Mouse (Mus musculus): ENCODE data around the gene Bap1. TPM values are rescaled to one million over a fixed set of nuclear protein-coding genes. Genes with fewer than 3 reads are reported as not detected.

Bap1 gene
- polyA plus RNA-seq, 1 experiment from 2014 or later, result 77.2 TPM

- H3K27me3 ChIP-seq (replicated peaks; ENCODE audit: control insufficient read depth, insufficient read depth, low read length), result no peaks in the 10 kb centered on the region
- WGBS, result 83% methylated on average over 6 of the region's 6 CpGs
- DNase-seq (ENCODE audit: low spot score) (no peak), ATAC-seq (replicated peaks; ENCODE audit: low FRiP score) (no peak)
- peaks cover 13% of the 10 kb centered on the region for H3K4me1 ChIP-seq (replicated peaks; ENCODE audit: control insufficient read depth, insufficient read depth, low read length)
- no peak overlapping the region for H3K4me3 ChIP-seq (ENCODE audit: low read depth, low read length)
- no peaks in the 10 kb centered on the region for H3K36me3 ChIP-seq (ENCODE audit: control insufficient read depth, insufficient read depth, low read length)
- H3K9me3 ChIP-seq (ENCODE audit: control insufficient read depth, low read length), result no peaks in the 10 kb centered on the region
- H3K27ac ChIP-seq (ENCODE audit: low read depth, low read length), result no peak overlapping the region
- no peak overlapping the region for H3K9ac ChIP-seq (ENCODE audit: low read depth, low read length)
- no peak overlapping the region for H3K4me2 ChIP-seq
Measured at GRCm38 (mm10) chr14:31211854-31212253, 39.4 kb upstream of the Bap1 start.

DNA sequence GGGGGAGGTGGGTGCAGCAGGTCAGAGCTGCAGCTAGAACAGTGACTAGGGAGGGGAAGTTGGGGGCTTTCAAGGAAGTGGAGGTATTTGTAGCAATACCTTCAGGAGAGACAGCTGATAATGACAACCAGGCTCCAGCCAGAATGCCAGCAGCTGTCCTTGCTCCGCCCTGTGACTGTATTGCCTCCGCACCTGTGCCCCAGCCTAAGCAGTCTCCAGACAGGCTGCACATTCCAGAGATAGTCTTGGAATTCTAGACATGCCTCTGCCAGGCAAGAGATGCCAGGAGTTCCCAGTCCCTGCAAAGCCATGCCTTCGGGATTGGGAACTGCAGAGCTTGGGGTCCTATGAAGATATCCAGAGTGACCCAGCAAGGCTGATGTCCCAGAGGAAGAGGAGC lies 38.8 kb upstream of the Bap1 start:
- no peak overlapping the region for H3K9ac ChIP-seq (ENCODE audit: low read depth, low read length)
- WGBS, result 71% methylated on average over 3 of the region's 3 CpGs
- no peak for DNase-seq (ENCODE audit: low spot score)
- no peaks in the 10 kb centered on the region for H3K9me3 ChIP-seq (ENCODE audit: control insufficient read depth, low read length)
- H3K27me3 ChIP-seq (replicated peaks; ENCODE audit: control insufficient read depth, insufficient read depth, low read length), result no peaks in the 10 kb centered on the region
- no peak overlapping the region for H3K27ac ChIP-seq (ENCODE audit: low read depth, low read length)
- no peak for ATAC-seq (replicated peaks; ENCODE audit: low FRiP score)
- peaks cover 7% of the 10 kb centered on the region for H3K4me1 ChIP-seq (replicated peaks; ENCODE audit: control insufficient read depth, insufficient read depth, low read length)
- no peak overlapping the region for H3K4me3 ChIP-seq (ENCODE audit: low read depth, low read length)
- no peaks in the 10 kb centered on the region for H3K36me3 ChIP-seq (ENCODE audit: control insufficient read depth, insufficient read depth, low read length)
- H3K4me2 ChIP-seq, result no peak overlapping the region

DNA sequence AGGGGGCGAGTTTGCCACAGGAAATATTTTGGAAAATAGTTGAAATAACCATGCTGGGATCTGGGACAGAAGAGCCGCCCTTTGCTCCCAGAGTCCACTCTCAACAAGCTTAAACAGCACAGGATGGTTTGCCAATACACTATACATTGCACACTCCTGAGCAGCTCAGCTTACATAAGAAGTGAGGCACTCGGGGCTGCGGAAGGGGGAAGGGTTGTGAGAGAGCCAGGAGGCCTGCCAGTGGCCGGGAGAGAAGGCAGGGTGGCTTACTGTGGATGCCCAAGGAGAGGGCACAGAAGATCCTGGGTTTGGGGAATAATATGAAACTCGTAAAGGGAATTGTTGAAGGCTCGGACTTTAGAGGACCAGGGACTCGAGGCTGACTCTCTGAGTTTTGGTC lies 37.4 kb upstream of the Bap1 start:
- H3K36me3 ChIP-seq (ENCODE audit: control insufficient read depth, insufficient read depth, low read length), result no peaks in the 10 kb centered on the region
- DNase-seq (ENCODE audit: low spot score) (no peak), ATAC-seq (replicated peaks; ENCODE audit: low FRiP score) (no peak)
- no peak overlapping the region for H3K9ac ChIP-seq (ENCODE audit: low read depth, low read length)
- H3K4me2 ChIP-seq, result no peak overlapping the region
- peaks cover 4% of the 10 kb centered on the region; the same call in 1 of the 2 replicates for H3K4me1 ChIP-seq (replicated peaks; ENCODE audit: control insufficient read depth, insufficient read depth, low read length)
- WGBS, result 68% methylated on average over 8 of the region's 8 CpGs
- no peak overlapping the region for H3K4me3 ChIP-seq (ENCODE audit: low read depth, low read length)
- H3K9me3 ChIP-seq (ENCODE audit: control insufficient read depth, low read length), result no peaks in the 10 kb centered on the region
- H3K27ac ChIP-seq (ENCODE audit: low read depth, low read length), result no peak overlapping the region
- no peaks in the 10 kb centered on the region for H3K27me3 ChIP-seq (replicated peaks; ENCODE audit: control insufficient read depth, insufficient read depth, low read length)

GRCm38 (mm10) chr14:31214684-31215083 lies 36.6 kb upstream of the Bap1 start:
- DNase-seq (ENCODE audit: low spot score), result no peak
- WGBS, result 71% methylated on average over 3 of the region's 3 CpGs
- Histone ChIP-seq H3K4me1 (replicated peaks; ENCODE audit: control insufficient read depth, insufficient read depth, low read length) (peaks cover 4% of the 10 kb centered on the region; the same call in 1 of the 2 replicates), H3K9me3 (ENCODE audit: control insufficient read depth, low read length) (no peaks in the 10 kb centered on the region), H3K36me3 (ENCODE audit: control insufficient read depth, insufficient read depth, low read length) (no peaks in the 10 kb centered on the region), H3K4me2 (no peak overlapping the region), H3K9ac (ENCODE audit: low read depth, low read length) (no peak overlapping the region), H3K27me3 (replicated peaks; ENCODE audit: control insufficient read depth, insufficient read depth, low read length) (no peaks in the 10 kb centered on the region), H3K4me3 (ENCODE audit: low read depth, low read length) (no peak overlapping the region), H3K27ac (ENCODE audit: low read depth, low read length) (no peak overlapping the region)
- no peak for ATAC-seq (replicated peaks; ENCODE audit: low FRiP score)

- H3K4me3 ChIP-seq (ENCODE audit: low read depth, low read length), result no peak overlapping the region
- ATAC-seq (replicated peaks; ENCODE audit: low FRiP score) (0 out of 2 replicates have a peak, but pooled peaks have one; percentile 47), DNase-seq (ENCODE audit: low spot score) (peak; percentile 54)
- H3K27me3 ChIP-seq (replicated peaks; ENCODE audit: control insufficient read depth, insufficient read depth, low read length), result no peaks in the 10 kb centered on the region
- H3K36me3 ChIP-seq (ENCODE audit: control insufficient read depth, insufficient read depth, low read length), result no peaks in the 10 kb centered on the region
- H3K4me1 ChIP-seq (replicated peaks; ENCODE audit: control insufficient read depth, insufficient read depth, low read length), result peaks cover 4% of the 10 kb centered on the region; the same call in 1 of the 2 replicates
- WGBS, result 27% methylated on average over 15 of the region's 15 CpGs
- no peaks in the 10 kb centered on the region for H3K9me3 ChIP-seq (ENCODE audit: control insufficient read depth, low read length)
- 0 out of 2 replicates have a peak overlapping the region, but pooled peaks have one; percentile 17 for H3K9ac ChIP-seq (ENCODE audit: low read depth, low read length)
- no peak overlapping the region for H3K27ac ChIP-seq (ENCODE audit: low read depth, low read length)
- H3K4me2 ChIP-seq, result no peak overlapping the region
Measured at GRCm38 (mm10) chr14:31215157-31216002, 35.9 kb upstream of the Bap1 start.

GRCm38 (mm10) chr14:31216846-31217245 lies 34.4 kb upstream of the Bap1 start, which contains the start of gene Nisch:
TSS of gene Nisch (minus strand) at chr14:31216946.
- no peaks in the 10 kb centered on the region for H3K9me3 ChIP-seq (ENCODE audit: control insufficient read depth, low read length)
- no peak within 1 kb of the TSS for H3K4me3 ChIP-seq (ENCODE audit: low read depth, low read length)
- peak within 1 kb of the TSS; percentile 28; the same call in 1 of the 2 replicates for H3K4me2 ChIP-seq
- no peak within 1 kb of the TSS for H3K27ac ChIP-seq (ENCODE audit: low read depth, low read length)
- DNase-seq (ENCODE audit: low spot score) (no peak), ATAC-seq (replicated peaks; ENCODE audit: low FRiP score) (no peak)
- no peaks in the 10 kb centered on the region for H3K36me3 ChIP-seq (ENCODE audit: control insufficient read depth, insufficient read depth, low read length)
- WGBS, result 66% methylated on average over 2 of the region's 2 CpGs
- peak within 1 kb of the TSS; percentile 17; the same call in 1 of the 2 replicates for H3K9ac ChIP-seq (ENCODE audit: low read depth, low read length)
- peaks cover 4% of the 10 kb centered on the region; the same call in 1 of the 2 replicates for H3K4me1 ChIP-seq (replicated peaks; ENCODE audit: control insufficient read depth, insufficient read depth, low read length)
- no peaks in the 10 kb centered on the region for H3K27me3 ChIP-seq (replicated peaks; ENCODE audit: control insufficient read depth, insufficient read depth, low read length)

- DNase-seq (ENCODE audit: low spot score) (peak; percentile 62), ATAC-seq (replicated peaks; ENCODE audit: low FRiP score) (peak; percentile 58; the same call in 1 of the 2 replicates)
- Histone ChIP-seq H3K27me3 (replicated peaks; ENCODE audit: control insufficient read depth, insufficient read depth, low read length) (no peaks in the 10 kb centered on the region), H3K27ac (ENCODE audit: low read depth, low read length) (no peak within 1 kb of the TSS), H3K9ac (ENCODE audit: low read depth, low read length) (no peak within 1 kb of the TSS; the same call in none of the 2 replicates), H3K9me3 (ENCODE audit: control insufficient read depth, low read length) (no peaks in the 10 kb centered on the region), H3K4me2 (peak within 1 kb of the TSS; percentile 29; the same call in 1 of the 2 replicates), H3K4me3 (ENCODE audit: low read depth, low read length) (no peak within 1 kb of the TSS), H3K36me3 (ENCODE audit: control insufficient read depth, insufficient read depth, low read length) (no peaks in the 10 kb centered on the region), H3K4me1 (replicated peaks; ENCODE audit: control insufficient read depth, insufficient read depth, low read length) (peaks cover 4% of the 10 kb centered on the region; the same call in 1 of the 2 replicates)
- WGBS, result 9% methylated on average over 11 of the region's 11 CpGs
Measured at GRCm38 (mm10) chr14:31217666-31218065, 33.6 kb upstream of the Bap1 start, which contains the start of gene Sema3g. TSS of gene Sema3g (plus strand) at chr14:31217860.

DNA sequence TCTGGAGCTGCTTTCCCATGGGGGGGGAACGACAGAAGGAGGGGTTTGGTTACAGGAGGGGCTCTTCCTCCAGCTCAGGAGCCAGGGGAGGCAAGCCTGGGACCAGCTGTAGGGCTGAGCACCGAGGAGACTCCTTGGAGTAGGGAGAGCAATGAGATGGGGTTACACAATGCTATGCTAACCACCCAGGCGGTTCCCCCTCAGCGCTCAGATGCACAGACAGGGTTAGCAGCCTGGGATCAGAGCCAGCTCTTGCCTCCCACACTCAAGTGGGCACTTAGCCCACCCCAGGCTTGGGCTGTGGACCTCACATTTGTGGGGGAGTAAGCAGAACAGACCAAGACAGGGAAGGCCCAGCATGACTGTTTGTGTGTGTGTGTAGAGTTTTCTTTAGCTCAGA lies 24.3 kb upstream of the Bap1 start:
- WGBS, result 61% methylated on average over 4 of the region's 4 CpGs
- Histone ChIP-seq H3K36me3 (ENCODE audit: control insufficient read depth, insufficient read depth, low read length) (no peaks in the 10 kb centered on the region), H3K4me1 (replicated peaks; ENCODE audit: control insufficient read depth, insufficient read depth, low read length) (peaks cover 6% of the 10 kb centered on the region; the same call in 1 of the 2 replicates), H3K27ac (ENCODE audit: low read depth, low read length) (no peak overlapping the region), H3K27me3 (replicated peaks; ENCODE audit: control insufficient read depth, insufficient read depth, low read length) (no peaks in the 10 kb centered on the region; the same call in 1 of the 2 replicates), H3K4me3 (ENCODE audit: low read depth, low read length) (no peak overlapping the region), H3K9me3 (ENCODE audit: control insufficient read depth, low read length) (no peaks in the 10 kb centered on the region), H3K4me2 (no peak overlapping the region), H3K9ac (ENCODE audit: low read depth, low read length) (no peak overlapping the region)
- DNase-seq (ENCODE audit: low spot score) (no peak), ATAC-seq (replicated peaks; ENCODE audit: low FRiP score) (no peak)
